Mouse (Mus musculus): ENCODE measurements around the gene AA986860. TPM values are rescaled to one million over a fixed set of nuclear protein-coding genes. Genes with fewer than 3 reads are reported as not detected.

The AA986860 gene
- total and polyA plus RNA-seq, 3 experiments = 0.43 to 0.82 (median 0.47) TPM

DNA sequence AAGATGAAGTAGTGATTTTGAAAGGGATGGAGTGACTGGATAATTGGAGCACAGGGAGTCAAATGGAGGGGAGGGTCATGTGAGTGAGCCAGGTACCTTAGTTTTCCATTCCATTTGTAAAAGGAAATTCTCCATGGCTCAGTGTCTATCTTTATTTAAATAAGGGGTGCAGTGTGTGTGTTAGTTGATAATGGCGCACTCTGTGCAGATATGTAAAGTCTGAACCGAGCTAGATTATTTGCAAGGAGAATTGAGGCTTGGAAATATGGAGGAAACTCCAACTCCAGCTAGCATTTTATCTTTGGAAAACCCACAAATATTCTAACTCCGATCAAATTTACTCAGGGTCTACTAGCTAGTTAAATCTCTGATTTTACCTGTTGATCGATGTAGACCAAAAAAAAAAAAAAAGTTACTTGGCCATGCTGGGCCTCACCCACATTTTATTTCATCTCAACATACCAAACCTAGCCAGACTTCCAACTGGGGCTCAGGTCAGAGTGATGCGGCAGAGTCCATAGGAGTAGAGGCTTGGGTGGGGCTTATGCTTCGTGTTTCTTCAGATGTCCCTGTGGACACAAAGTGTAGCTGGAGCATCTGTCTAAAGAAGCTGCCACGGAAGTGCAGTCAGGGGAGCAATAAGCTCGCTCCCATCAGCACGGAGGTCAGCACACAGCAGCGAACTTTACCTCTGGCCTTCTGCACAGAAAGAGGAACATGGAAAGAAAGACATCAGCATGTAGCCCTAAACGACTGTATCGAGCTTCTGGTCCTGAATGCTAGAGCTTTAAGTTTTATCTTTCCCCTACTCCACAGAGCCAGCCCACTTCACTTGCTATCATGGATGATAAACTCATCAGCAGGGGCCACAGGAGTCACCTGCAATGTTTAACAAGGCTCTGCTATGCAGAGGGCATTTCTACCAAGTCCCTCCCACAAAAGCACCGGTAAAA, 1.2 kb downstream of the AA986860 start:
- TF ChIP-seq EP300 (IDR thresholded peaks at IDR 0.05; ENCODE audit: insufficient read depth, low read depth, low read length) = no peak
- no peak for TF ChIP-seq POLR2A (IDR thresholded peaks at IDR 0.05; ENCODE audit: insufficient read depth, low read depth, low read length)
- no peak for TF ChIP-seq CTCF (IDR thresholded peaks at IDR 0.05)
- 81% methylated on average over 13 of the region's 13 CpGs for WGBS

GRCm38 (mm10) chr1:130733671-130734070, 1.9 kb downstream of the AA986860 start:
- DNase-seq = no peak
- WGBS = 92% methylated on average over 4 of the region's 4 CpGs
- intact Hi-C loops (cut with DNase I) = no loop called here
- H3K4me1 ChIP-seq (ENCODE audit: control insufficient read depth, insufficient read depth, low read length) = no peaks in the 10 kb centered on the region
- no peaks in the 10 kb centered on the region for H3K27me3 ChIP-seq (ENCODE audit: control insufficient read depth, insufficient read depth, low read length)
- H3K36me3 ChIP-seq (ENCODE audit: control insufficient read depth, insufficient read depth, low read length) = no peaks in the 10 kb centered on the region
- no peak overlapping the region for H3K9ac ChIP-seq (ENCODE audit: low read depth, low read length)
- TF ChIP-seq EP300 (IDR thresholded peaks at IDR 0.05; ENCODE audit: insufficient read depth, low read depth, low read length) (no peak), CTCF (IDR thresholded peaks at IDR 0.05) (no peak), POLR2A (IDR thresholded peaks at IDR 0.05; ENCODE audit: insufficient read depth, low read depth, low read length) (no peak)
- no peaks in the 10 kb centered on the region for H3K79me2 ChIP-seq (replicated peaks; ENCODE audit: control insufficient read depth, insufficient read depth, low read length)
- no peak overlapping the region for H3K4me3 ChIP-seq
- H3K27ac ChIP-seq = no peak overlapping the region

More for the DNA sequence above, 1.2 kb downstream of the AA986860 start:
- no peak for DNase-seq
- H3K4me3 ChIP-seq = no peak overlapping the region
- intact Hi-C loops (cut with DNase I) = no loop called here
- H3K36me3 ChIP-seq (ENCODE audit: control insufficient read depth, insufficient read depth, low read length) = no peaks in the 10 kb centered on the region
- no peak overlapping the region for H3K27ac ChIP-seq
- no peak overlapping the region for H3K9ac ChIP-seq (ENCODE audit: low read depth, low read length)
- no peaks in the 10 kb centered on the region for H3K79me2 ChIP-seq (replicated peaks; ENCODE audit: control insufficient read depth, insufficient read depth, low read length)
- H3K27me3 ChIP-seq (ENCODE audit: control insufficient read depth, insufficient read depth, low read length) = no peaks in the 10 kb centered on the region
- no peaks in the 10 kb centered on the region for H3K4me1 ChIP-seq (ENCODE audit: control insufficient read depth, insufficient read depth, low read length)

DNA sequence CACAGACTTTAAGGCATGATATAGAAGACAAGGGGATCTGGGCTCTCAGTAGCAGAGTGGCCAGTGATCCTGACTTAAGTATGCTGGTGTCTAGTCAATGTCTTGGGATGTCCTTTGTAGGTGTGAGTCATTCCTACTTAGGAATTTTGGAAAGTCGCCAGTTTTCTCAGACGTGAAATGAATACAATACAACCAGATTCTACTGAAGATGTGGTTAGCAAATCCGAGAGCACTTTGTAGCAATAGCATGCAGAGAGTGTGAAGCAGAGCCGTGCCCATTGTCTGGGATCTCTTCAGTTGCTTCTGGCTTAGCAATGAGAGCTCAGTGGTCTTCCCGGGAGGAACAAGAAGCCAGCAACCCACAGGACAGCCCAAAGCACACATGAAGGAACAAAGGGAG, 2.7 kb downstream of the AA986860 start:
- DNase-seq = no peak
- intact Hi-C loops (cut with DNase I) = no loop called here
- Histone ChIP-seq H3K27ac (no peak overlapping the region), H3K36me3 (ENCODE audit: control insufficient read depth, insufficient read depth, low read length) (no peaks in the 10 kb centered on the region), H3K79me2 (replicated peaks; ENCODE audit: control insufficient read depth, insufficient read depth, low read length) (no peaks in the 10 kb centered on the region), H3K9ac (ENCODE audit: low read depth, low read length) (no peak overlapping the region), H3K4me3 (no peak overlapping the region), H3K4me1 (ENCODE audit: control insufficient read depth, insufficient read depth, low read length) (no peaks in the 10 kb centered on the region), H3K27me3 (ENCODE audit: control insufficient read depth, insufficient read depth, low read length) (no peaks in the 10 kb centered on the region)
- 44% methylated on average over 5 of the region's 5 CpGs for WGBS
- TF ChIP-seq EP300 (IDR thresholded peaks at IDR 0.05; ENCODE audit: insufficient read depth, low read depth, low read length) (no peak), CTCF (IDR thresholded peaks at IDR 0.05) (no peak), POLR2A (IDR thresholded peaks at IDR 0.05; ENCODE audit: insufficient read depth, low read depth, low read length) (no peak)

- H3K9ac ChIP-seq (ENCODE audit: low read depth, low read length) = no peak overlapping the region
- no peaks in the 10 kb centered on the region for H3K36me3 ChIP-seq (ENCODE audit: control insufficient read depth, insufficient read depth, low read length)
- intact Hi-C loops (cut with DNase I) = no loop called here
- no peak for DNase-seq
- no peak overlapping the region for H3K4me3 ChIP-seq
- H3K27me3 ChIP-seq (ENCODE audit: control insufficient read depth, insufficient read depth, low read length) = no peaks in the 10 kb centered on the region
- no peak overlapping the region for H3K27ac ChIP-seq
- H3K4me1 ChIP-seq (ENCODE audit: control insufficient read depth, insufficient read depth, low read length) = no peaks in the 10 kb centered on the region
- 61% methylated on average over 8 of the region's 8 CpGs for WGBS
- no peaks in the 10 kb centered on the region for H3K79me2 ChIP-seq (replicated peaks; ENCODE audit: control insufficient read depth, insufficient read depth, low read length)
- TF ChIP-seq EP300 (IDR thresholded peaks at IDR 0.05; ENCODE audit: insufficient read depth, low read depth, low read length) = no peak
- TF ChIP-seq POLR2A (IDR thresholded peaks at IDR 0.05; ENCODE audit: insufficient read depth, low read depth, low read length) = no peak
These were observed 3.1 kb downstream of the AA986860 start for GRCm38 (mm10) chr1:130734852-130735251.

- 71% methylated on average over 11 of the region's 11 CpGs for WGBS
- no peaks in the 10 kb centered on the region for H3K36me3 ChIP-seq (ENCODE audit: control insufficient read depth, insufficient read depth, low read length)
These were observed 5.7 kb downstream of the AA986860 start for GRCm38 (mm10) chr1:130737411-130737881.

DNA sequence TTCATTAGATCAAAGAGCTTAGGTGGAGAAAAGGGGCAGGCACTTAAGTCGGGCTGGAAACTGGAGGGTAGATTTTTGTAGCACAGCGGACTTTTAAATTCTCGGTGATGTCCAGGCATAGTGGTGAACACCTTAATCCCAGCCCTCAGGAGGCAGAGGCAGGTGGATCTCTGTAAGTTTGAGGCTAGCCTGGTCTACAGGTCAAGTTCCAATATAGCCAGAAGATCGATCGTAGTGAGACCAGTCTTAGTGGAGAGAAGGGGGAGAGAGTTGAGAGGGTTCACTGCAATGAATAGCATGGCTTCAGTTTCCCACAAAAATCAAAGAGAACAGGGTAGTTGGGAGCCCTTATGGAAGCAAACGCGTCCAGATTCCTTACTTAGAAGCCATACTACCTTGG, 6.1 kb downstream of the AA986860 start:
- no peak overlapping the region for H3K9ac ChIP-seq (ENCODE audit: low read depth, low read length)
- no peak overlapping the region for H3K27ac ChIP-seq
- H3K4me3 ChIP-seq = no peak overlapping the region
- H3K36me3 ChIP-seq (ENCODE audit: control insufficient read depth, insufficient read depth, low read length) = no peaks in the 10 kb centered on the region
- no peak for DNase-seq
- TF ChIP-seq POLR2A (IDR thresholded peaks at IDR 0.05; ENCODE audit: insufficient read depth, low read depth, low read length) (no peak), CTCF (IDR thresholded peaks at IDR 0.05) (no peak), EP300 (IDR thresholded peaks at IDR 0.05; ENCODE audit: insufficient read depth, low read depth, low read length) (no peak)
- no peaks in the 10 kb centered on the region for H3K79me2 ChIP-seq (replicated peaks; ENCODE audit: control insufficient read depth, insufficient read depth, low read length)
- H3K27me3 ChIP-seq (ENCODE audit: control insufficient read depth, insufficient read depth, low read length) = no peaks in the 10 kb centered on the region
- WGBS = 92% methylated on average over 7 of the region's 7 CpGs
- peaks cover 3% of the 10 kb centered on the region; the same call in 1 of the 2 replicates for H3K4me1 ChIP-seq (ENCODE audit: control insufficient read depth, insufficient read depth, low read length)
- intact Hi-C loops (cut with DNase I) = no loop called here

More at GRCm38 (mm10) chr1:130737411-130737881, 5.7 kb downstream of the AA986860 start:
- intact Hi-C loops (cut with DNase I) = no loop called here
- TF ChIP-seq CTCF (IDR thresholded peaks at IDR 0.05) = no peak
- TF ChIP-seq POLR2A (IDR thresholded peaks at IDR 0.05; ENCODE audit: insufficient read depth, low read depth, low read length) = no peak
- no peak for TF ChIP-seq EP300 (IDR thresholded peaks at IDR 0.05; ENCODE audit: insufficient read depth, low read depth, low read length)
- Histone ChIP-seq H3K4me3 (no peak overlapping the region), H3K27ac (no peak overlapping the region), H3K79me2 (replicated peaks; ENCODE audit: control insufficient read depth, insufficient read depth, low read length) (no peaks in the 10 kb centered on the region), H3K4me1 (ENCODE audit: control insufficient read depth, insufficient read depth, low read length) (peaks cover 3% of the 10 kb centered on the region; the same call in 1 of the 2 replicates), H3K9ac (ENCODE audit: low read depth, low read length) (no peak overlapping the region), H3K27me3 (ENCODE audit: control insufficient read depth, insufficient read depth, low read length) (no peaks in the 10 kb centered on the region)
- no peak for DNase-seq

All from heart, adult 2 months (tissue).